Mouse (Mus musculus) urinary bladder, adult 18-20 months (tissue): ENCODE measurements around the gene Eif4a2.
"Not testable (repeated sequence)": the region's sequence is repeated elsewhere in the genome, so short reads cannot be mapped to it uniquely, and the experiment has no call there.

Experiments
- DNase-seq, 2 experiments: peaks; one replicate each; pipeline ENCODE4 v3.0.0; 2022; ENCODE audit warnings: low spot score in 2 of 2, mixed read lengths in 2 of 2

The Eif4a2 gene

DNA sequence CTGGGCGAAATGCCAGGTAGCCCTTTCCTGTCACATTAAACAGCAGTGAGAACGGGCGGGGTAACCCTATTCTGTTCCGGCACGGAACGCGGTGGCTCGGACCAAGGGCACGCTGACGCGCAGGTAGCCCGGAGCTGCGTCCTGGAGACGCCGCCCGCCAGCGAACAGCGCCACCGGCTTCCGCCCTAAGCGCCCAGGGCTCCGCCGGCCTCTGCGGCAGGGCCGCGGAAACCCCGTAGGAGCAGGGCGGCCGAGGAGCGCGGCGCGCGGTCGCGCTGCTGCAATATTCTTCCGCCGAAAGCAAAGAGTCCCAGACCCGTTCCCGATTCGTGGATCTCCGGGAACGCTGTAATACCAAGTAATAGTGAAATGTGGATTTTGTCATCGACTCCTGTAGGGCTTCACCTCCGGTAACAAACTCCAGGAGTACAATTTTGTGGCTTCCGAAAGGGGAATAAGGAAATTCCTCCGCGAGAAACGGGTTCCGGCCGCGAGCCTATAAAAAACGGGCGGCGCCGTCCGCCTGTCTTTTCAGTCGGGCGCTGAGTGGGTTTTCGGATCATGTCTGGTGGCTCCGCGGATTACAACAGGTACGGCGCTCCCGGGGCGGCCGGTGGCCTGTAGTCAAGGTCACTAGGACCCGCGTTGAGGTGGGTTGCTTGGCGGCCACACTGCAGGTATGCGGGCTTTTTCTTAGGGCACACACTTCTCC lies at the start of gene Eif4a2:
Eif4a2 (plus strand) TSS at position 214 of the 712 bp plus-strand sequence.
- DNase-seq = peak; percentile 85 to 86

- DNase-seq = not testable (repeated sequence)
These were observed 49.4 kb upstream of the Eif4a2 start, which contains the start of gene Kng1 for GRCm38 (mm10) chr16:23057668-23058447. Gene Kng1 (plus strand): TSS chr16:23057865.

DNA sequence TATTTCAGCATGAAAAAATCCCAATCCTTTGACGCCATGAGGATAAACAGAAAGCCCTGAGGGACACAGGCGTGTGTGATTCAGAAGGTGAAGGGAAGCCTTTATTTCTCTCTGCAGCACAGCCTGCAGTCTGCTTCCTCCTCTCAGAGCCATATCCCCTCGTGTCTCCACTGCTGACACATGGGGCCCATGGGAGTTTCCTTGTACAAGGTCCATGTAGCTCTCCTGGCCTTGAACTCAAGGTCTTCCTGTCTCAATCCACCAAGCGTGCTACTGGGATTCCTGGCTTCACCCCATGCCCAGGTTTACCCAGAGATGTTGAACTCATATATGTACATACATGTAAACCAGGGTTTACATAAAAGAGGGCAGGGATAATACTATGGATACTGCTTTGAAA lies 47.6 kb upstream of the Eif4a2 start:
- DNase-seq = not testable (repeated sequence)

DNA sequence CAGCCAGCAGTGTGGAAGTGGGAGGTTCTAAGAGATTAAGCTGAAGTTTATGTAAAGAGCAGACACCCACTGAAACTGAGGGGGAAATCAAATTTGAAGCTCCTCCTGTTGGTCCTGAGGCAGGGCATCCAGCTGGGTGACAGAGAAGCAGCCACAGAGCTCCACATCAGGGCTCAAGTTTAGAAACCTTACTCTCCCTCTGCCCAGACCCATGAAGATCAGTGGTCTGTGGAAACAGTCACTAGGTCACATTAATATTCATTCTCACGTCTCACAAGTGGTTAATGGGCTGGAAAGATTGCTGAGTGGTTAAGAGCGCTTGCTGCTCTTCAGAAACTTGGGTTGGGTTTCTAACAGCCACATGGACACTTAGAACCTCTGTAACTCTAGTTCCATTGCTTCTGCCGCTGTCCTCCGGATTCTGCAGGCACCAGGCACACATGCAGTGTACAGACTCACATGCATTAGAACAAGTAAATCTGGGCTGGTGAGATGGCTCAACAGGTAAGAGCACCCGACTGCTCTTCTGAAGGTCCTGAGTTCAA lies 46.4 kb upstream of the Eif4a2 start:
- DNase-seq = not testable (repeated sequence)

- DNase-seq = not testable (repeated sequence)
These were observed 29.7 kb upstream of the Eif4a2 start for GRCm38 (mm10) chr16:23077516-23077915.

GRCm38 (mm10) chr16:23087159-23087558 lies 20.1 kb upstream of the Eif4a2 start:
- DNase-seq = not testable (repeated sequence)

DNA sequence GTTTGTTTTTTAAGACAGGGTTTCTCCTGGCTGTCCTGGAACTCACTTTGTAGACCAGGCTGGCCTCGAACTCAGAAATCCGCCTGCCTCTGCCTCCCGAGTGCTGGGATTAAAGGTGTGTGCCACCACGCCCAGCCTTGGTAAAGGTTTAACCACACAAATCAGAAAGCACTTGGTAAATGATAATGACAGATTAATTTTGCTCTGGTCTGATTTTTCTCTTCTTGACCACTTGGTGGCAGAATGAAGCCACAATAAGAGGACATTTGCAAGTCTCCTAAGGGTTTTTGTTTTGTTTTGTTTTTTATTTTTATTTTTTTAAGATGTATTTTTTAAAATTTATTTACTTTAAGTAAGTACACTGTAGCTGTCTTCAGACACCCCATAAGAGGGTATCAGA lies 19.5 kb upstream of the Eif4a2 start:
- not testable (repeated sequence) for DNase-seq

- not testable (repeated sequence) for DNase-seq
These were observed 18.8 kb upstream of the Eif4a2 start for GRCm38 (mm10) chr16:23088491-23088890.

DNA sequence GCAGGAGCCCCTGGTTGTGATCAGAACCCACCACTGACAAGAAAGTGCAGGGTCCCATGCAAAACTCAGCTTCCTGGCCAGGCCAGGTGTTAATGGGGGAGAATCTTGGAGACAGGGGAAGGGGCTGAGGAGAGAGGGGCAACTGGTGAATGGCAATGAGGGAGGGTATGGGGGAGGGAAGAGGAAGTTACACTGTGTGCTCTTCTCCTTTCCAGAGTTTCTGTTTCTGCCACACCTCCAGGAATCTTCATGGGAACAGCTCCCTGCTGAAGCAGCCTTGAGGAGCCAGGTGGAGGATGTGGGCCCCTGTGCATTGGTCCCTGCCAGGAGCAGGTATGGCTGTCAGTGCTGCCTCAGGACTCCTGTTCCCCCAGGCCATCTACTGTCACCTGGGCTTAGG lies 15.9 kb upstream of the Eif4a2 start:
- not testable (repeated sequence) for DNase-seq

DNA sequence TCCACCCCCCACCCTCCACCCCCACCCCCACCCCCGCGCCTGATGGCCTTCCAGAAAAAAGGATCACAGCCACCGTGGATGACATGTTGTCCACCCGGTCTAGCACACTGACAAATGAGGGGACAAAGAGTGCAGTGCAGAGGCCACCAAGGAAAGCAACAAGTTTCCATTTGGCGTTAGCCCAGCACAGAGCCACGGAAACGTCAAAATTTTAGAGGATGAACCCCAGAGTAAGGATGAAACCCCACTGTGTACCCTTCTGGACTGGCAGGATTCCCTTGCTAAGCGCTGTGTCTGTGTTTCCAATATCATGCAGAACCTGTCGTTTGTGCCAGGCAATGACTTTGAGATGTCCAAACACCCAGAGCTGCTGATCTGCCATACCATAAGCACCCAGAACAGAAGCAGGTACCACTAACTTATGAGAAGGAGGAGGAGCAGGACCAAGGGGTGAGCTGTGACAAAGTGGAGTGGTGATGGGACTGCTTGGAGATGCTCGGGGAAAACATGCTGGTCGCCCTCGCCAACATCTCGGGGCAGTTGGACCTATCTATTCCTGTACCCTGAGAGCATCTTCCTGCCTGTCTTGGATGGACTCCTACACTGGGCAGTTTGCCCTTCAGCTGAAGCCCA lies 13.8 kb upstream of the Eif4a2 start:
- DNase-seq = no peak

- no peak for DNase-seq
These were observed 13.1 kb upstream of the Eif4a2 start for GRCm38 (mm10) chr16:23094136-23094535.

DNA sequence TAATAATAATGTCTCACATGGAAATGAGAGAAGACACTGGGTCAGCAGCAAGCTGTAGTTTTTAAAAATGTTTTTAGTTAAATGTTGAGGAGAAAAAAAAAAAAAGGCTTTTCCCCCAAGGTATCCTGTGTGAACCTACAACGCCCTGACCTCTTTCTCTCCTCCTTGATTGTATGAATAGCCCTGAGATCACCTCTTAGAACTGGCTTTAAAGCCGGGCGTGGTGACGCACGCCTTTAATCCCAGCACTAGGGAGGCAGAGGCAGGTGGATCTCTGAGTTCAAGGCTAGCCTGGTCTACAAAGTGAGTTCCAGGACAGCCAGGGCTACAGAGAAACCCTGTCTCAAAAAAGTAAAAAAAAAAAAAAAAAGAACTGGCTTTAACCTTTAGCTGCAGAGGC lies 11.7 kb upstream of the Eif4a2 start:
- not testable (repeated sequence) for DNase-seq

DNA sequence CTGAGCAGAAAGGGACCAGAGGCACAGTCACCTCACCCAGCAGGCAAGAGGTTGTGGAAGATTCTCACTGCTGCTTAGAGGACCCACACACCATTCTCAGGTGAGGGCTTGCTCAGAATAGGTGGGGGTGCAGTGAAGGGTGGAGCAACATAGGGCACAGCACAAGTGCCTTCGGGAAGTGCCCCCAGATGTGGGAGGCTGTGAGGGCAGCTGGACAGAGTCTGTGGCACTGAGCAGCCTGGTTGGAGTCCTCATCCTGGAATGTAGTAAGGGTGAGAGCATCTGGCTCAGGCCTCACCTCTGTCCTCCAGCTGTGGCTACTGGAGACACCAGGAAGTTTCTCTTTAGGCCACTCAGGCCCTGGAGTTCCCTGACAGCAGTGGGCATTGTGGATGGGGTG lies 10.4 kb upstream of the Eif4a2 start:
- DNase-seq = not testable (repeated sequence)

GRCm38 (mm10) chr16:23097290-23098104 lies 9.7 kb upstream of the Eif4a2 start:
- DNase-seq = not testable (repeated sequence)

DNA sequence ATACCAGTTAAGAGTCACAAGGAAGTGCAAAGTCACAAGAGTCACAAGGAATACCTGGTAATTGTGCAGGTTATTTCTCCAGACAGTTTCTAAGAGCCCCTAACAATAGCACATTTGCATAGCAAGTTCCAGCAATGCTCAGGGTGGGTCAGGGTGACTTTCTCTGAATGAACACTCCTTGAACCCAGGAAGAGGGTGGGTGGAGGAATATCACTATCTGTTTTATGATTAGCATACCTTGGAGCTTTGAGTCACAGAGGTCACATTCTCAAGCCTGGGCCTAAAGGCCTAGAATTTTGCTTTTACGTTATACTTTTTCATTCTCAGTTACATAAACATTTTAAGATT lies 9.2 kb upstream of the Eif4a2 start:
- not testable (repeated sequence) for DNase-seq

DNA sequence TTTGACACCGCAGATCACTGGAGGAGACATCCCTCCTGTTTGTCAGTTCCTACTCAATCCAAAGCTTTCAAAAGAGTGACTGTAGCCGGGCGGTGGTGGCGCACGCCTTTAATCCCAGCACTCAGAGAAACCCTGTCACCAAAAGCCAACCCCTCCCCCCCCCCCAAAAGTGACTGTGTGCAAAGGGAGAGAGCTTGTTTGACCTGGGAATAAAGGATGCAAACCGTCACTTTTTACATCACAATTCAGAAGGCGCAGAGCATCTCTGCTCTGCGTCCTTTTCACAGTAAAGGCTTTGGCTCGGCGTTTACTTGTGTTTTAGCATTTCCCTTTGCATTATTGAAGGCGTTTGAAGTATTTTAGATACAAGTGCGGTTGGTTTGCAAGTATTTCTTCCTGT lies 7.6 kb upstream of the Eif4a2 start:
- DNase-seq = no peak

- DNase-seq = no peak
These were observed 7.1 kb upstream of the Eif4a2 start for GRCm38 (mm10) chr16:23100099-23100575.

DNA sequence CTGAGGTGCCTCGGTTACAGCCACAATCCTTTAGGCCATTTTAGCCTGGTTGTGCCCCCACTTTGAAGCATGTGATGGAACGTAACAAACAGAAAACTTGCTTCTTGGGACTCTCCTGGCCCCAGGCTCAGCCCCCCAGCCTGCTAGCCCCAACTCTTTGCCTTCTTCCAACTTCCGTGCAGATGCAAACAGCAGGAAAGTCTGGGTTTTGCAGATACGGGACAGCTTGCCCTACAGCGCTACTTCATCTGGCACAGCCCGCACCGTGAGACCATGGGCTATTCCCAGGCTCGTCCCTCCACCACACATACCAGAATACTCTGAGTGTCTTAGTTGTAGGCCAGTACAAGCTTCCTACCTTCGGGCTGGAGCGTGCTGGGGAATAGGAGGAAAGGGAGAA lies 6.6 kb upstream of the Eif4a2 start:
- DNase-seq = no peak

- DNase-seq = no peak
These were observed 4.8 kb upstream of the Eif4a2 start for GRCm38 (mm10) chr16:23102340-23103037.

DNA sequence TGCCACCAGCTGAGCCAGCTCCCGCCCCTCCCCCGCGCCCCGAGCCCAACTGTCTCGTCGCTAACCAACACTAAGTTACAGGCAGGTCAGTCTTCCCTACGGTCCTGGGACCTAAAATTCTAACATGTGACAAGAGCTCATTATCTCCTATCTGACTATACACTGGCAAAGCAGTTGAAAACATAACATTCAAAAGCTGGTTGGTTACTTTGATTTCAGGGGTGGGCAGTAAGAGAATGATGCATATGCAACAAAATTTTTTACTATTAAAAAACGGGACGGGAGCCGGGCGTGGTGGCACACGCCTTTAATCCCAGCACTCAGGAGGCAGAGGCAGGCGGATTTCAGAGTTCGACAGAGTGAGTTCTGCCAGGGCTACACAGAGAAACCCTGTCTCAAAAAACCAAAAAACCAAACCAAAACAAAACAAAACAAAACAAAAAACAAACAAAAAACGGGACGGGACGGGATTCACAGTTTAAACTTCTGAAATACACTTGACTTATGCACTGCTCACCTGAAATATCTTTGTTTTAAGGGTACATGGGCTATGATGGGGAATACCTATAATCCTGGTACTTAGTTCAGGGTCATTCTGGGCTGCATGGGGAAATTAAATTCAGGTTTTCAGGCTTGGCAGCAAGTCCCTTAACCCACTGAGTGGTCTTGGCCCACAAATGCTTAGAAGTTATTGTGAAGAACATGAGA lies 4.1 kb upstream of the Eif4a2 start:
- DNase-seq = no peak
